In the genomic region with DNA sequence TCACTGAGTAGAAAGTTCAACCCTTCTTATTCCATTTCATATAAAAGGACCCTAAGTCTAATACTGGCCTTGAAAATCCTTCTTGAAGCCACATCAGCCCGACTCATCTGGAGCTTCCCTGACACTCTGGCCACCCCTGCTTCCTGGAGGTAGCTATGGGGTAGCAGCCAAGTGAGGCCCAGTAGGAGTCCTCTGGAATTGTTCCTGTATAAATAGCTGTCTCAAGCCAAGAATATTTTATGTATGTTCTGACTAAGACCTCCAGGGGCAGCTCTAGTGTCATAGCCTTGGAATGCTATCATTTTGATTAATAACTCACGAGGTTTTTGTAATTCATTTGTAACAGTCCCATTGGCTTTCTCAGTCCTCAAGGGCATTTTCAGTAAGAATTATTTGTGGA, we compare ENCODE assay signal across 16 mouse cellular contexts.
DNase-seq lines count a peak whose midpoint lies in the region; ATAC-seq and TF ChIP-seq lines count a peak whose summit lies in the region.
"Had no signal": no experiment of that assay in that cellular context is flagged by ENCODE, and none has a peak within 500 bp of the region (broad histone marks: within the 10 kb centered on the region; RNA-seq: fewer than 3 reads in every experiment).

No protein-coding gene starts in this region.

- CTCF ChIA-PET in Patski (lab: Charles Lee) = interaction anchor here (0.8 to 1.7 kb wide), 7 partner anchors 14 to 247 kb away, joined by 3 to 4 read pairs (median 3); no protein-coding TSS in a partner anchor

- H3K4me3 ChIP-seq in limb, embryonic 14.5 days (replicated peaks; ENCODE audit: low read length) = no peak overlapping the region
- no peak overlapping the region for H3K4me3 ChIP-seq in limb, embryonic 10.5 days
- no peak overlapping the region for H3K4me3 ChIP-seq in embryonic fibroblast, embryonic 13.5 days (ENCODE audit: insufficient read depth, low read length)
- no peak overlapping the region for H3K4me3 ChIP-seq in stomach, embryonic 16.5 days (replicated peaks; ENCODE audit: low read length)
- no peak overlapping the region for H3K4me3 ChIP-seq in hindbrain, embryonic 10.5 days
- H3K4me3 ChIP-seq: embryonic facial prominence, embryonic 12.5 days; hindbrain, embryonic 15.5 days; liver, embryonic 13.5 days had no signal

- no peak overlapping the region for H3K4me2 ChIP-seq in limb, embryonic 14.5 days (replicated peaks; ENCODE audit: low read depth, low read length, severe bottlenecking)
- H3K4me2 ChIP-seq in stomach, embryonic 16.5 days (ENCODE audit: low read depth, low read length) = no peak overlapping the region
- H3K4me2 ChIP-seq: embryonic facial prominence, embryonic 12.5 days; hindbrain, embryonic 15.5 days; liver, embryonic 13.5 days had no signal

- no peaks in the 10 kb centered on the region for H3K9me3 ChIP-seq in limb, embryonic 14.5 days (ENCODE audit: control insufficient read depth, low read length)
- no peaks in the 10 kb centered on the region for H3K9me3 ChIP-seq in limb, embryonic 10.5 days (replicated peaks)
- H3K9me3 ChIP-seq in stomach, embryonic 16.5 days (replicated peaks; ENCODE audit: control insufficient read depth, low read length) = no peaks in the 10 kb centered on the region
- no peaks in the 10 kb centered on the region for H3K9me3 ChIP-seq in hindbrain, embryonic 10.5 days
- H3K9me3 ChIP-seq: embryonic facial prominence, embryonic 12.5 days; hindbrain, embryonic 15.5 days; liver, embryonic 13.5 days had no signal

- H3K36me3 ChIP-seq in limb, embryonic 14.5 days (ENCODE audit: control insufficient read depth, insufficient read depth, low read length) = no peaks in the 10 kb centered on the region
- H3K36me3 ChIP-seq in limb, embryonic 10.5 days = no peaks in the 10 kb centered on the region
- H3K36me3 ChIP-seq in stomach, embryonic 16.5 days (ENCODE audit: control insufficient read depth, insufficient read depth, low read length) = no peaks in the 10 kb centered on the region
- no peaks in the 10 kb centered on the region for H3K36me3 ChIP-seq in hindbrain, embryonic 10.5 days
- H3K36me3 ChIP-seq: embryonic facial prominence, embryonic 12.5 days; hindbrain, embryonic 15.5 days; liver, embryonic 13.5 days had no signal

- no peak overlapping the region for H3K27ac ChIP-seq in limb, embryonic 14.5 days (replicated peaks; ENCODE audit: low read depth, low read length)
- no peak overlapping the region for H3K27ac ChIP-seq in limb, embryonic 10.5 days
- peak overlapping the region; percentile 69 for H3K27ac ChIP-seq in embryonic fibroblast, embryonic 13.5 days (ENCODE audit: insufficient read depth, low read length)
- no peak overlapping the region for H3K27ac ChIP-seq in stomach, embryonic 16.5 days (ENCODE audit: low read length)
- H3K27ac ChIP-seq in hindbrain, embryonic 10.5 days = no peak overlapping the region
- H3K27ac ChIP-seq: embryonic facial prominence, embryonic 12.5 days; hindbrain, embryonic 15.5 days; liver, embryonic 13.5 days; macrophage had no signal

- H3K9ac ChIP-seq in limb, embryonic 14.5 days (ENCODE audit: low read depth, low read length, severe bottlenecking) = no peak overlapping the region
- H3K9ac ChIP-seq in stomach, embryonic 16.5 days (ENCODE audit: low read length) = no peak overlapping the region
- H3K9ac ChIP-seq: embryonic facial prominence, embryonic 12.5 days; hindbrain, embryonic 15.5 days; liver, embryonic 13.5 days had no signal

- POLR2A ChIA-PET in Patski (lab: Charles Lee) = interaction anchor here (0.9 kb wide), 1 partner anchor 26 kb away, joined by 3 read pairs; no protein-coding TSS in a partner anchor

- TF ChIP-seq CTCF in Patski (IDR thresholded peaks at IDR 0.05) = peak; percentile 20
- no peak for TF ChIP-seq CTCF in embryonic fibroblast, embryonic 13.5 days (IDR thresholded peaks at IDR 0.05; ENCODE audit: borderline replicate concordance, insufficient read depth, low read length)

- WGBS in limb, embryonic 14.5 days = 59% methylated on average over 2 of the region's 2 CpGs
- 91% methylated on average over 2 of the region's 2 CpGs for WGBS in limb, embryonic 10.5 days
- 51% methylated on average over 2 of the region's 2 CpGs for WGBS in stomach, embryonic 16.5 days
- 86% methylated on average over 2 of the region's 2 CpGs for WGBS in hindbrain, embryonic 10.5 days

- no peaks in the 10 kb centered on the region for H3K27me3 ChIP-seq in limb, embryonic 14.5 days (ENCODE audit: control insufficient read depth, insufficient read depth, low read length)
- H3K27me3 ChIP-seq in limb, embryonic 10.5 days (ENCODE audit: low read depth, poor library complexity, severe bottlenecking) = no peaks in the 10 kb centered on the region
- H3K27me3 ChIP-seq in Patski = no peaks in the 10 kb centered on the region
- H3K27me3 ChIP-seq in stomach, embryonic 16.5 days (ENCODE audit: control insufficient read depth, insufficient read depth, low read length) = no peaks in the 10 kb centered on the region; the same call in 1 of the 2 replicates
- no peaks in the 10 kb centered on the region for H3K27me3 ChIP-seq in hindbrain, embryonic 10.5 days (ENCODE audit: insufficient read depth, poor library complexity, severe bottlenecking)
- H3K27me3 ChIP-seq: embryonic facial prominence, embryonic 12.5 days; hindbrain, embryonic 15.5 days; liver, embryonic 13.5 days had no signal

- peak; percentile 30; the same call in 1 of the 2 replicates for ATAC-seq in limb, embryonic 14.5 days (ENCODE audit: low FRiP score, low read depth)
- peak; percentile 76 for ATAC-seq in Patski
- ATAC-seq in stomach, embryonic 16.5 days (ENCODE audit: insufficient read depth, low FRiP score) = peak; percentile 47; the same call in 1 of the 2 replicates
- ATAC-seq: midbrain, embryonic 16.5 days had no signal

- in situ Hi-C loops in Patski (cut with MboI; ENCODE audit: low pct_unique_long_range_greater_than_20kb) = loop anchor here (5.0 to 10.0 kb wide), 2 partner anchors 233 to 361 kb away; a partner anchor contains a TSS

- DNase-seq in limb, embryonic 14.5 days (ENCODE audit: low spot score) = peak; percentile 78
- DNase-seq in limb, embryonic 10.5 days (ENCODE audit: low spot score) = no peak
- DNase-seq in Patski (ENCODE audit: low read depth, low spot score) = peak; percentile 78
- DNase-seq in liver = no peak
- no peak for DNase-seq in hindbrain, embryonic 10.5 days (ENCODE audit: low spot score)
- DNase-seq: cerebellum, adult 9-11 months; gastrocnemius, postnatal 36 days; liver, embryonic 13.5 days; right cerebral cortex, postnatal 14 days; thymus, postnatal 14 days had no signal

- peaks cover 23% of the 10 kb centered on the region for H3K4me1 ChIP-seq in limb, embryonic 14.5 days (ENCODE audit: control insufficient read depth, insufficient read depth, low read length)
- H3K4me1 ChIP-seq in limb, embryonic 10.5 days = 0 out of 2 replicates have a peak, but pooled peaks cover 4% of the 10 kb centered on the region
- H3K4me1 ChIP-seq in embryonic fibroblast, embryonic 13.5 days (ENCODE audit: control insufficient read depth, insufficient read depth, low read length) = peaks cover 4% of the 10 kb centered on the region
- no peaks in the 10 kb centered on the region for H3K4me1 ChIP-seq in stomach, embryonic 16.5 days (ENCODE audit: control insufficient read depth, insufficient read depth, low read length)
- H3K4me1 ChIP-seq in hindbrain, embryonic 10.5 days (replicated peaks) = no peaks in the 10 kb centered on the region
- H3K4me1 ChIP-seq: liver, embryonic 13.5 days had no signal

- TF ChIP-seq POLR2A in limb, embryonic 14.5 days (IDR thresholded peaks at IDR 0.05; ENCODE audit: borderline replicate concordance, extremely low read depth, insufficient read depth, insufficient read length) = no peak
- no peak for TF ChIP-seq POLR2A in embryonic fibroblast, embryonic 13.5 days (IDR thresholded peaks at IDR 0.05; ENCODE audit: low read depth, low read length)

Comparison
In these comparisons a context has a peak if more than half of its experiments do, and no peak if none do; other contexts are left out.
1. DNase-seq: peak in limb, embryonic 14.5 days (single experiment) and Patski (single experiment); none in limb, embryonic 10.5 days (single experiment), liver (single experiment) and hindbrain, embryonic 10.5 days (single experiment).
2. Peak in every context shown above with its lines, with median percentiles within 50 percentile points of each other: ATAC-seq.